8 mouse cellular contexts compared by ENCODE assay signal in genomic region chr10:89744871-89745665, GRCm38 (mm10). TPM values are rescaled to one million over a fixed set of nuclear protein-coding genes. Genes with fewer than 3 reads are reported as not detected.
DNase-seq lines count a peak whose midpoint lies in the region; ATAC-seq lines count a peak whose summit lies in the region.

Gene Uhrf1bp1l (plus strand): TSS chr10:89744991.

- peak; percentile 94 for ATAC-seq in embryonic facial prominence, embryonic 11.5 days (replicated peaks; ENCODE audit: insufficient number of reproducible peaks, low FRiP score, low TSS enrichment, low read depth)
- peak; percentile 56 for ATAC-seq in granulocyte monocyte progenitor cell, adult 5-6 weeks (replicated peaks; ENCODE audit: poor library complexity, severe bottlenecking)
- peak; percentile 96 for ATAC-seq in midbrain, embryonic 11.5 days (ENCODE audit: low FRiP score)

- intact Hi-C loops in left cerebral cortex, postnatal 4 days (cut with DNase I): loop anchor here (5.0 kb wide), 1 partner anchor 302 kb away; no protein-coding TSS in a partner anchor

- WGBS in embryonic facial prominence, embryonic 11.5 days: under 1% methylated on average over 83 of the region's 85 CpGs
- under 1% methylated on average over 63 of the region's 85 CpGs for WGBS in midbrain, embryonic 11.5 days

- H3K4me1 ChIP-seq in embryonic facial prominence, embryonic 11.5 days (ENCODE audit: control insufficient read depth, insufficient read depth, low read length): no peaks in the 10 kb centered on the region
- H3K4me1 ChIP-seq in midbrain, embryonic 11.5 days (ENCODE audit: control insufficient read depth, insufficient read depth, low read length): peaks cover 2% of the 10 kb centered on the region; the same call in 1 of the 2 replicates

- peak; percentile 96 for DNase-seq in adrenal gland, postnatal 25 days
- DNase-seq in embryonic facial prominence, embryonic 11.5 days (ENCODE audit: low spot score): peak; percentile 95
- peak; percentile 84 for DNase-seq in kidney, adult 11 months
- peak; percentile 95 for DNase-seq in left cerebral cortex, postnatal 4 days
- peak; percentile 99 for DNase-seq in midbrain, embryonic 11.5 days (ENCODE audit: low spot score, missing footprints)
- peak; percentile 87 for DNase-seq in right cerebral cortex, postnatal 4 days
- DNase-seq in yolk sac, embryonic 10.5 days (ENCODE audit: low spot score): peak; percentile 95

- peak within 1 kb of the TSS; percentile 80 for H3K27ac ChIP-seq in embryonic facial prominence, embryonic 11.5 days (replicated peaks; ENCODE audit: low read depth, low read length)
- peak within 1 kb of the TSS; percentile 68 for H3K27ac ChIP-seq in midbrain, embryonic 11.5 days (ENCODE audit: low read depth, low read length)

- H3K27me3 ChIP-seq in embryonic facial prominence, embryonic 11.5 days (ENCODE audit: control insufficient read depth, insufficient read depth, low read length): no peaks in the 10 kb centered on the region
- H3K27me3 ChIP-seq in midbrain, embryonic 11.5 days (ENCODE audit: control insufficient read depth, insufficient read depth, low read length): no peaks in the 10 kb centered on the region

- peak within 1 kb of the TSS; percentile 58 for H3K4me2 ChIP-seq in embryonic facial prominence, embryonic 11.5 days (ENCODE audit: low read depth, low read length)
- peak within 1 kb of the TSS; percentile 71 for H3K4me2 ChIP-seq in midbrain, embryonic 11.5 days

- peak within 1 kb of the TSS; percentile 88 for H3K4me3 ChIP-seq in embryonic facial prominence, embryonic 11.5 days (ENCODE audit: low read depth, low read length)
- peak within 1 kb of the TSS; percentile 94 for H3K4me3 ChIP-seq in midbrain, embryonic 11.5 days (ENCODE audit: low read depth, low read length)

- peak within 1 kb of the TSS; percentile 95 for H3K9ac ChIP-seq in embryonic facial prominence, embryonic 11.5 days (replicated peaks; ENCODE audit: low read length)
- H3K9ac ChIP-seq in midbrain, embryonic 11.5 days (ENCODE audit: low read length): peak within 1 kb of the TSS; percentile 96

- no peaks in the 10 kb centered on the region for H3K9me3 ChIP-seq in embryonic facial prominence, embryonic 11.5 days (replicated peaks; ENCODE audit: control insufficient read depth, low read length)
- H3K9me3 ChIP-seq in midbrain, embryonic 11.5 days (ENCODE audit: control insufficient read depth, low read length): no peaks in the 10 kb centered on the region

- no peaks in the 10 kb centered on the region for H3K36me3 ChIP-seq in embryonic facial prominence, embryonic 11.5 days (replicated peaks; ENCODE audit: control insufficient read depth, insufficient read depth, low read depth, low read length)
- H3K36me3 ChIP-seq in midbrain, embryonic 11.5 days (ENCODE audit: control insufficient read depth, insufficient read depth, low read length): no peaks in the 10 kb centered on the region

RNA-seq across cellular contexts. Expression of gene Uhrf1bp1l, which starts in this region (rescaled TPM):
- 92.7 and 129 TPM in 2 replicates for total RNA-seq in adrenal gland, postnatal 25 days (2021)
- 24.6 and 27.6 TPM in 2 replicates for polyA plus RNA-seq in embryonic facial prominence, embryonic 11.5 days (2014; fragmentation: Nextera tagmentation; extraction: Ambion mirVana)
- total RNA-seq in granulocyte monocyte progenitor cell, adult 5-6 weeks (2014; fragmentation: Nextera tagmentation): 46.9 and 65.2 TPM in 2 replicates
- 40.3 and 44.9 TPM in 2 replicates for total RNA-seq in granulocyte monocyte progenitor cell, adult 5-6 weeks (2017)
- total RNA-seq in left cerebral cortex, postnatal 4 days (2021): 10 to 100 TPM; 51.1 to 53.3 TPM
- 28.8 and 30.4 TPM in 2 replicates for polyA plus RNA-seq in midbrain, embryonic 11.5 days (2014; fragmentation: Nextera tagmentation; extraction: Ambion mirVana)

Comparison
In these comparisons a context has a peak if more than half of its experiments do, and no peak if none do; other contexts are left out.
1. Peak in every context shown above with its lines: DNase-seq, ATAC-seq, H3K4me3 ChIP-seq and H3K27ac ChIP-seq.